Mouse (Mus musculus): Measurements from ENCODE around the gene Gm20388. TPM values are rescaled to one million over a fixed set of nuclear protein-coding genes. Genes with fewer than 3 reads are reported as not detected.
A peak's percentile ranks its signal among the peaks of the same experiment; 100 is the strongest.

Gene Gm20388
- polyA plus RNA-seq, 1 experiment: 28.1 TPM

- H3K27me3 ChIP-seq (ENCODE audit: control insufficient read depth, insufficient read depth, low read length, poor library complexity, severe bottlenecking): no peaks in the 10 kb centered on the region
- H3K9me3 ChIP-seq (replicated peaks; ENCODE audit: control insufficient read depth, insufficient read depth, low read length, poor library complexity, severe bottlenecking): no peaks in the 10 kb centered on the region
- peaks cover 7% of the 10 kb centered on the region for H3K4me1 ChIP-seq (ENCODE audit: control insufficient read depth, insufficient read depth, low read length)
- H3K27ac ChIP-seq (ENCODE audit: insufficient read depth, low read length): no peak overlapping the region
- no peak overlapping the region for H3K4me3 ChIP-seq (ENCODE audit: low read depth, low read length)
- TF ChIP-seq POLR2A (IDR thresholded peaks at IDR 0.05; ENCODE audit: insufficient read depth, low read length) (no peak), CTCF (IDR thresholded peaks at IDR 0.05; ENCODE audit: low read depth, low read length) (peak; percentile 30)
- no peak overlapping the region for H3K9ac ChIP-seq (ENCODE audit: low read depth, poor library complexity, severe bottlenecking)
- H3K36me3 ChIP-seq (ENCODE audit: control insufficient read depth, insufficient read depth, low read length, poor library complexity, severe bottlenecking): peaks cover 5% of the 10 kb centered on the region; the same call in 1 of the 2 replicates
Observed at GRCm38 (mm10) chr8:123415967-123416943, 3505.6 kb downstream of the Gm20388 start.

- no peak for TF ChIP-seq EP300 (IDR thresholded peaks at IDR 0.05; ENCODE audit: insufficient read depth, low read depth, low read length)
- TF ChIP-seq CTCF (IDR thresholded peaks at IDR 0.05; ENCODE audit: low read depth, low read length): no peak
- TF ChIP-seq POLR2A (IDR thresholded peaks at IDR 0.05; ENCODE audit: insufficient read depth, low read length): no peak
- no peak overlapping the region for H3K9ac ChIP-seq (ENCODE audit: low read depth, poor library complexity, severe bottlenecking)
- no peak overlapping the region for H3K4me3 ChIP-seq (ENCODE audit: low read depth, low read length)
- peaks cover 7% of the 10 kb centered on the region for H3K4me1 ChIP-seq (ENCODE audit: control insufficient read depth, insufficient read depth, low read length)
- peaks cover 5% of the 10 kb centered on the region; the same call in 1 of the 2 replicates for H3K36me3 ChIP-seq (ENCODE audit: control insufficient read depth, insufficient read depth, low read length, poor library complexity, severe bottlenecking)
- H3K27ac ChIP-seq (ENCODE audit: insufficient read depth, low read length): no peak overlapping the region
- H3K27me3 ChIP-seq (ENCODE audit: control insufficient read depth, insufficient read depth, low read length, poor library complexity, severe bottlenecking): no peaks in the 10 kb centered on the region
- H3K9me3 ChIP-seq (replicated peaks; ENCODE audit: control insufficient read depth, insufficient read depth, low read length, poor library complexity, severe bottlenecking): no peaks in the 10 kb centered on the region
Observed at GRCm38 (mm10) chr8:123416944-123417555, 3506.4 kb downstream of the Gm20388 start.

- Histone ChIP-seq H3K36me3 (ENCODE audit: control insufficient read depth, insufficient read depth, low read length, poor library complexity, severe bottlenecking) (peaks cover 5% of the 10 kb centered on the region; the same call in 1 of the 2 replicates), H3K27ac (ENCODE audit: insufficient read depth, low read length) (no peak overlapping the region), H3K9me3 (replicated peaks; ENCODE audit: control insufficient read depth, insufficient read depth, low read length, poor library complexity, severe bottlenecking) (no peaks in the 10 kb centered on the region), H3K4me3 (ENCODE audit: low read depth, low read length) (no peak overlapping the region), H3K27me3 (ENCODE audit: control insufficient read depth, insufficient read depth, low read length, poor library complexity, severe bottlenecking) (no peaks in the 10 kb centered on the region), H3K9ac (ENCODE audit: low read depth, poor library complexity, severe bottlenecking) (no peak overlapping the region), H3K4me1 (ENCODE audit: control insufficient read depth, insufficient read depth, low read length) (peaks cover 3% of the 10 kb centered on the region)
- TF ChIP-seq CTCF (IDR thresholded peaks at IDR 0.05; ENCODE audit: low read depth, low read length): no peak
- TF ChIP-seq POLR2A (IDR thresholded peaks at IDR 0.05; ENCODE audit: insufficient read depth, low read length): no peak
- TF ChIP-seq EP300 (IDR thresholded peaks at IDR 0.05; ENCODE audit: insufficient read depth, low read depth, low read length): no peak
Observed at GRCm38 (mm10) chr8:123419711-123420110, 3509.1 kb downstream of the Gm20388 start.

- Histone ChIP-seq H3K36me3 (ENCODE audit: control insufficient read depth, insufficient read depth, low read length, poor library complexity, severe bottlenecking) (peaks cover 5% of the 10 kb centered on the region; the same call in 1 of the 2 replicates), H3K27ac (ENCODE audit: insufficient read depth, low read length) (no peak overlapping the region), H3K4me3 (ENCODE audit: low read depth, low read length) (no peak overlapping the region), H3K4me1 (ENCODE audit: control insufficient read depth, insufficient read depth, low read length) (peaks cover 3% of the 10 kb centered on the region), H3K27me3 (ENCODE audit: control insufficient read depth, insufficient read depth, low read length, poor library complexity, severe bottlenecking) (no peaks in the 10 kb centered on the region), H3K9ac (ENCODE audit: low read depth, poor library complexity, severe bottlenecking) (no peak overlapping the region), H3K9me3 (replicated peaks; ENCODE audit: control insufficient read depth, insufficient read depth, low read length, poor library complexity, severe bottlenecking) (no peaks in the 10 kb centered on the region)
- TF ChIP-seq EP300 (IDR thresholded peaks at IDR 0.05; ENCODE audit: insufficient read depth, low read depth, low read length) (no peak), CTCF (IDR thresholded peaks at IDR 0.05; ENCODE audit: low read depth, low read length) (no peak), POLR2A (IDR thresholded peaks at IDR 0.05; ENCODE audit: insufficient read depth, low read length) (no peak)
Observed at GRCm38 (mm10) chr8:123420525-123421281, 3510.1 kb downstream of the Gm20388 start.

GRCm38 (mm10) chr8:123421325-123421724 lies 3510.7 kb downstream of the Gm20388 start:
- Histone ChIP-seq H3K9ac (ENCODE audit: low read depth, poor library complexity, severe bottlenecking) (no peak overlapping the region), H3K36me3 (ENCODE audit: control insufficient read depth, insufficient read depth, low read length, poor library complexity, severe bottlenecking) (peaks cover 5% of the 10 kb centered on the region; the same call in 1 of the 2 replicates), H3K4me3 (ENCODE audit: low read depth, low read length) (no peak overlapping the region), H3K9me3 (replicated peaks; ENCODE audit: control insufficient read depth, insufficient read depth, low read length, poor library complexity, severe bottlenecking) (0 out of 2 replicates have a peak, but pooled peaks cover under 1% of the 10 kb centered on the region), H3K27me3 (ENCODE audit: control insufficient read depth, insufficient read depth, low read length, poor library complexity, severe bottlenecking) (no peaks in the 10 kb centered on the region), H3K4me1 (ENCODE audit: control insufficient read depth, insufficient read depth, low read length) (peaks cover 3% of the 10 kb centered on the region), H3K27ac (ENCODE audit: insufficient read depth, low read length) (no peak overlapping the region)
- TF ChIP-seq CTCF (IDR thresholded peaks at IDR 0.05; ENCODE audit: low read depth, low read length): no peak
- no peak for TF ChIP-seq EP300 (IDR thresholded peaks at IDR 0.05; ENCODE audit: insufficient read depth, low read depth, low read length)
- no peak for TF ChIP-seq POLR2A (IDR thresholded peaks at IDR 0.05; ENCODE audit: insufficient read depth, low read length)

Measured in ES-Bruce4 (cell line).